Mouse (Mus musculus) adrenal gland, postnatal 4 days (tissue): ENCODE results near the gene Col4a4. TPM values are rescaled to one million over a fixed set of nuclear protein-coding genes. Genes with fewer than 3 reads are reported as not detected.

Source experiments
- DNase-seq, 2 experiments: peaks; one replicate each; pipeline ENCODE4 v3.0.0; 2021 to 2022; ENCODE audit warnings: low spot score in 2 of 2, mixed read lengths in 2 of 2
- long read RNA-seq, 2 experiments: library from polyadenylated mRNA; stranded (forward); transcript quantifications; one replicate each; pipeline ENCODE4 v2.0.0; 2021
- total RNA-seq, 2 experiments: library from RNA; stranded (reverse); gene quantifications; 2 replicates each; pipeline ENCODE4 v1.2.3; 2021

The Col4a4 gene
- total RNA-seq, result 10 to 100 TPM in 1 of 2 experiments, 1 to 10 TPM in 1; 6.9 to 12.7 TPM
- long read RNA-seq, experiment 1, partial matches to known transcripts, result 1 of 3 reads
- long read RNA-seq, experiment 1, other reads (novel, unspliced or antisense), result 2 of 3 reads
- long read RNA-seq, experiment 2, partial matches to known transcripts, result 4 of 4 reads
- long read RNA-seq, experiment 2, other reads (novel, unspliced or antisense), result 0 of 4 reads

GRCm38 (mm10) chr1:82586713-82587399 is at the start of gene Col4a4, which contains the start of gene Col4a3:
TSS of gene Col4a4 (minus strand) at chr1:82586849.
TSS of gene Col4a3 (plus strand) at chr1:82586921.
- peak; percentile 8 to 10 for DNase-seq

DNA sequence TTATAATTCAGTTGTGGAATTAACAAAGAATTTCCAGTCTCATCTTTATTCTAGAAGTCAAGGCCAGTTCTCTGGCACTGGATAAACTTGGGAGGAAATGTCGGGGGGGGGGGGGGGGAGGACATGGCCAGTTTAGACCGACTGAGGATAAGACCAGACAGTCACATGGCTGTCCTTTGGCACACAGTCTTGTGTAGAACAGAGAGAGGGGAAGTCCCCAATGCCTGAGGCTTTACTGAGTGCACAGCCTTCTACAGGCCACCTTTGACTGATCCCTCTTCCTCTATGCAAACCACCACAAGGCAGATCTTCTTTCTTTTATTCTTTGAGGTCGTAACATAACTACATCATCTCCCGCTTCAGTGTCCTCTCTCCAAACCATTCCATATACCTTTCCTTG is 49.7 kb upstream of the Col4a4 start:
- DNase-seq, result no peak

- DNase-seq, result no peak
Observed at GRCm38 (mm10) chr1:82635254-82635620, 48.6 kb upstream of the Col4a4 start.

DNA sequence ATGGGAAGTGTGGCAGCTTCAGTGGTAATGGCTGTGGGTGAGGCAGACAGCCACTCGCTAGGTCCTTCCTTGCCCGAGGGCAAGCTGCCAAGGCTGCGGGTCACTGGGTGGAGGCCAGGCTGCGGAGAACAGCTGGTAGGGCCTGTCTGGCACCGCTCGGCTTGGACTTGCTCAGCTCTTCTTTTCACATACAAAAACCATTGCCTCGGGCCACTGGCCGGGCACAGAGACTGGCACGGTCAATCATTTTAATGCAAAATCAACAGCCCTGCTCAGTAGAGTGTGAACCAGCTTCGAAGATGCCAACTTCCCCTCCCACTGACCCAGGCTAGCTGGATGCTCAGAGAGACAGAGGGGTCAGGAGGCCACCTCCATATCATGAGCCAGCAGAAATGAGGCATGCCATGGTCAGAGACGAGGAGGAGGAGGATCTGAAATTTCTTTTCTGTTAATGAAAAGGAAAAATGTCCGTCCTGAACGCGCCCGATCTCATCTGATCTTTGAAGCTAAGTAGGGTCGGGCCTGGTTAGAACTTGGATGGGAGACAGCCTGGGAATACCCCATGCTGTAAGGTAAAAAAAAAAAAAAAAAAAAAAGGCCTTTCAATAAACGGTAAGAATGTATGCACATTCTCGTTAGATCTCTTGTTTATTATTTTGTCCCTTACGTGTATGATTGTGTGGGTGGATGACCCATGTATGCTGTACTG is 48.0 kb upstream of the Col4a4 start:
- peak in 1 of 2 experiments; percentile 37 for DNase-seq

GRCm38 (mm10) chr1:82631169-82631792 is 44.6 kb upstream of the Col4a4 start:
- no peak for DNase-seq

DNA sequence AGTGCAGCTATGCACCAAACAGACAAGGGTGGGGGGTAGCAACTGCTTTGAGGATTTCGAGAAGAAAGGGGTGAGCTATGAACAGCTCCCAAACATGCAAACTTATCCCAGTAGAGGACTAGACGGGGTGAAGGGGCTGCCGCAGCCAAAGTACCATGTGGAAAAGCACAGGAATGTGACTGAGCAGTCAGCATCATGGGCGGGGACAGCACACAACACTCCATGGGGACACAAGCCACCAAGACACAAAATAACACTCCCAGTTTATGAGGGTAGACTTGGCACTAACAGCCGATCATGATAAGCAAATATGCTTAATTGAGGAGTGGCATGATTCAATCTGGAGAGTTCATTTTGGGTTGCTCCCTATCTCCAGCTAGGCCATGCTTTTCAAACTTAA is 42.8 kb upstream of the Col4a4 start:
- no peak for DNase-seq

GRCm38 (mm10) chr1:82627652-82628051 is 41.0 kb upstream of the Col4a4 start:
- DNase-seq, result no peak

DNA sequence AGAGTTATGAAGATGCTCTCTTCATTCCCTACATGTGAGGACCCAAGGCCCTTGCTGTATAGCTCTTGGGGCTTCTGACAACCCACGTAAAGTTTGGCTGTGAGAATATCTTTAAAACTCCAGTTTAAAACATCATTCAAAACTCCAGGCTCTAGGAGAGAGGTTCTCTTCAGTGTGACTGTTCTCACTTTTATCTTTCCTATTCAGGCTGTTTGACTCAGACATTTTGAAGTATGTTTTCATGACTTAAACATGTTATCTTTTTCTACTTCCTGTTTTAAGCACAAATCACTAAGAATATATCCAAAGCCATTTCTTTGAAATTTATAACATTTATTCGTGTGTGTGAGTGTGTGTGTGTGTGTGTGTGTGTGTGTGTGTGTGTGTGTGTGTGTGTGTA is 38.8 kb upstream of the Col4a4 start:
- DNase-seq, result no peak

DNA sequence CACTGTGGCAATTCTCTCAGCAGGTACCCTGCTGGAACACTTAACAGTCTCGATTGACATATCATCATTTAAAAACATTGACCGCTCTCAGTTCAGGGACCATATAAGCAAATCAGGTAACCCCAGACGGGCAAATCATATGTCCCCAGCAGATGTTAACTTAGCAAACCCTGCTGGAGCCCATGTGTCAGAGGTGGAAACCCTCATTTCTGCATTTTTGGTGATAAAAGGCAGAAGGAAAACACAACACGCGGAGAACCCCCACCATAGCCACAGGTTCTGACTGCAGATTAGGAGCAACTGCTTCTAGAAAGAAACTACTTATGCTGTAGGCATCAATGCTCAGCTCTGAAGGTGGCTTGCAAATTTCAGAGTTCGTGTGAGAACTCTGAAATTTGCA is 38.3 kb upstream of the Col4a4 start:
- no peak for DNase-seq

DNA sequence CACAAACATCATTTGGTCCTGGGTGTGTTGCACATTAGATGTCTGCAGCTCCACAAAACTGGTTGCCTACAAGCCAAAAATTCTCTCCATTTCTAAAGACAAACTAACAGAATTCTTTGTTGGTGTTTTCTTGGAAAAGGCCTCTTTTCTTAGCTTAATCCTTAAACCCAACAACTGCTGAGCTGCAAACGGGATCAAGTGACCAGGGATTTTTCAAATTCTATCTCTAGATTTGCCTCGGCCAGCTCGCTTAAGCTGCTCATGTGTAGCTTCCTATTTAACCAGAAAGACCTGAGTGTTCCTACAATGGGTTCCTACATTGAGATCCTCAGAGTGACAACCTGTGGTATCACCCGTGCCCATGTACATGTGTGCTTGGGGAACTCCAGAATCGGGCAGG is 33.3 kb upstream of the Col4a4 start:
- DNase-seq, result no peak

DNA sequence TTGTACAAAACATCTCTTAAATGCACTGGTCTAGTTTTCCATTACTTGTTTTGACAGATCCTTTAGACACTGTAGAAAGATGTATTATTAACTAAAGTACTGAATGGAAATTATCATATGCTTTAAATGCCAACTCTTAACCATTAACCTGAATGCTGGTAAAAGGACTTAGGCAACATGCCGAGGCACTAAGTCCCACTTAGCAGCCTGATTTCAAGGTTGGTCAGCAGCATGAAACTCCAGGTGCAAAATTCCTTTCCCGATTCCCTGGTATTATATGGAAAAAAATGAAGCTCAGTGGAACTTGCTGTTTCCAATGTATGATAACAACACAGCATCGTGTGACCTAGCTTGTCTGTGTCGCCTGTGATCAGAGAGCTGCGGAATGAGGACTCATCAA is 31.9 kb upstream of the Col4a4 start:
- no peak for DNase-seq

- DNase-seq, result no peak
Observed at GRCm38 (mm10) chr1:82618001-82618400, 31.4 kb upstream of the Col4a4 start.

- DNase-seq, result no peak
Observed at GRCm38 (mm10) chr1:82612061-82612660, 25.5 kb upstream of the Col4a4 start.

GRCm38 (mm10) chr1:82608646-82609262 is 22.1 kb upstream of the Col4a4 start:
- no peak for DNase-seq

- DNase-seq, result no peak
Observed at GRCm38 (mm10) chr1:82605856-82606255, 19.2 kb upstream of the Col4a4 start.

GRCm38 (mm10) chr1:82605347-82605746 is 18.7 kb upstream of the Col4a4 start:
- DNase-seq, result no peak

DNA sequence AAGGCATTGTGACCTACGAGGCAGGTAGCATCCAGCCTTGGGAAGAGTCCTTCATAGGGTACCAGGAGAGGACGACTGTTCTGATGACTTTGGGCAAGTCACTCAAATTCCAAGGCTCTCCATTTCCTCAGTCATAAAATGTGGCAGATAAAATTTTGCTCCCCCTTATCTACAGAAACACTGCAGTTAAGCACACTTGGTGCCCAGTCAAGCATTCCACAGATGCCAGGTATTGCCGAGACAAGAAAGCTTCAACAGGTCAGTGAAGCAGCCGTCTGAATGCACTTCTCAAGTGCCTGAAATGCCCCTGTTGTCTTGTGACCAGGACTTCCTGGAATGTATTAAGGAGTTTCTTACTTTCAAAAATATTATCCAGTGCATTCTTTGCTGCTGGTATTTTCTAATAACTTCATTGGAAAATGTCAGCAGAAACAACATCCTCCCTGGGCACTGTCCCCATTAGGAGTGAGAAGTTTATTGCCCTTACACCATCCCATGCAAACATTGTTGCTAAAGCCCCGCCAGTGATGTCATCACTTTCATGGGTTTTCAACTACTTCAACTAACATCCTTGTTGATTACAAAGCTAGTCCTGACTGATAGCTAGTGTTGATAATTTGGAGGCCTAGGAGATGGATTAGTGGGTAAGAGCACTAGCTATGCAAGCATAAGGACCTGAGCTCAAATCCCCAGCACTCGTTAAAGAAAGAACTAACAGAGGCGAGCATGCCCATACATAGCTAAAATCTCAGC is 16.7 kb upstream of the Col4a4 start:
- DNase-seq, result no peak

DNA sequence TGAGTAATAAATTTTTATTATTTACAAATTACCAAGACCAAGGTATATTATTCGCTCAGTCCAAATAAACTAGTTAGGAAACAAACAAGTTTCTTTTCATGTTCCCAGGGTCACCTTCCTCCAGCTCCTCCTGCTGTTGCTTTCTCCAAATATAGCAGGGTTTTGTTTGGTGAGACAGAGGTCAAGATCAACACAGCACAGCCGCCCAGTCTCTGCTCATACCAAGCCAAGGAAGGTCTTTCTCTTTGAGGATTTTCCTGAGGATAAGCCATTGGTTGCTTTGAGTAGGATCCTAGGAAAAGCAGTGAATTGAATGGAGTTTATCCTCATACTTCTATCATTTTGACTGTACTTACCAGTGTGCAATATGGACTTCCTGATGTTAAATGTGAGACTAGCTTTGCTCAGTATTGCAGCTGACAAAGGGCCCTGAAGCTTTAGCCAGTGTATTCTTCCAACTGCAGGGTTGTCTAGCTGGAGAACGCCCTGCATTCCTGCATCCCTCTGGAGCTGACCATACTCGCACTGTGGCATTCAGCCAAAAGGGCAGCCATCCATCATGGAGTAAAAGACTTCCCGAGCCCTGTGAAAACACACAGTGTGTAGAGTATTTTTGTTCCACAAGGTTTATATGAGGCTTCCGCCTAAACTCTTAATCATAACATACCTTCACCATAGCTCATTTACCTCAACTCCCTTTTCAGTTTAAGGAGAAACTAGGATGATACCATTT is 10.4 kb upstream of the Col4a4 start:
- peak in 1 of 2 experiments; percentile 34 for DNase-seq

GRCm38 (mm10) chr1:82590266-82590665 is 3.6 kb upstream of the Col4a4 start:
- DNase-seq, result no peak

- no peak for DNase-seq
Observed at GRCm38 (mm10) chr1:82585981-82586380, 668 bp downstream of the Col4a4 start.
